19 mouse cellular contexts compared by ENCODE assay signal in the genomic region with DNA sequence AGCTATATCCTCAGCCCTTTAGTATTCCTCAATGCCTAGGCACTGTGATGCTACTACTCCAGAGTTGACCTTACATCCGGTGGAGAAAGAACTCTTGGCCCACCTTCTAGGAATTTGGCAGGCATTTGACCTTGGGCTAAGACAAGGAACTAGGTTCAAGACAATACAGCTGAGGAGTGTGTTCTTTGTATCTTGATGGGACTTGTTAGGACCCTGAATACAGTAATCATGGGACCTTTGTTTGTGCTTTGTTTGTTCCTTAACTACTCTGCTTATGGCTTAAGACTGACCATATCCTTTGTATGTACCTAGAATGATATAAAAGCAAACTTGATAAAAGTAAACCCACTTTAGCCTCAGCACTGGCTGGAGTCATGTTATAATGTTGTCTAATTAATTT.
"Had no signal": no experiment of that assay in that cellular context is flagged by ENCODE, and none has a peak within 500 bp of the region (broad histone marks: within the 10 kb centered on the region; RNA-seq: fewer than 3 reads in every experiment).

No protein-coding gene starts in this region.

- H3K27ac ChIP-seq: kidney, embryonic 15.5 days; layer of hippocampus, adult 2 months; limb, embryonic 10.5 days; limb, embryonic 13.5 days; liver, embryonic 12.5 days; liver, embryonic 15.5 days; lung, embryonic 15.5 days; midbrain, embryonic 12.5 days had no signal

- H3K4me3 ChIP-seq: kidney, embryonic 15.5 days; layer of hippocampus, adult 2 months; limb, embryonic 10.5 days; limb, embryonic 13.5 days; liver, embryonic 12.5 days; liver, embryonic 15.5 days; lung, embryonic 15.5 days; megakaryocyte, embryonic 14.5 days; midbrain, embryonic 12.5 days had no signal

- H3K4me2 ChIP-seq: kidney, embryonic 15.5 days; limb, embryonic 13.5 days; liver, embryonic 12.5 days; liver, embryonic 15.5 days; lung, embryonic 15.5 days; midbrain, embryonic 12.5 days had no signal

- H3K36me3 ChIP-seq: kidney, embryonic 15.5 days; limb, embryonic 10.5 days; limb, embryonic 13.5 days; liver, embryonic 12.5 days; liver, embryonic 15.5 days; lung, embryonic 15.5 days; midbrain, embryonic 12.5 days had no signal

- ATAC-seq: liver, embryonic 12.5 days had no signal

- H3K4me1 ChIP-seq: kidney, embryonic 15.5 days; liver, embryonic 12.5 days; liver, embryonic 15.5 days; lung, embryonic 15.5 days; megakaryocyte, embryonic 14.5 days had no signal

- DNase-seq: kidney, adult 8-10 months; kidney, postnatal 10 days; kidney, postnatal 36 days; layer of hippocampus, adult 9-11 months; liver; lung, adult 18-20 months; lung, postnatal 10 days; lung, postnatal 36 days; thymus, adult 18-20 months; thymus, postnatal 36 days had no signal

- H3K9ac ChIP-seq: kidney, embryonic 15.5 days; limb, embryonic 13.5 days; liver, embryonic 12.5 days; liver, embryonic 15.5 days; lung, embryonic 15.5 days; midbrain, embryonic 12.5 days had no signal

- H3K27me3 ChIP-seq: kidney, embryonic 15.5 days; limb, embryonic 13.5 days; liver, embryonic 12.5 days; liver, embryonic 15.5 days; lung, embryonic 15.5 days; megakaryocyte, embryonic 14.5 days had no signal

- H3K9me3 ChIP-seq: kidney, embryonic 15.5 days; limb, embryonic 10.5 days; liver, embryonic 12.5 days; liver, embryonic 15.5 days; lung, embryonic 15.5 days; megakaryocyte, embryonic 14.5 days had no signal
